Mouse (Mus musculus) testis, adult 2 months (tissue): ENCODE results near the gene Acbd7.

ENCODE experiments used
- CTCF ChIP-seq: fragments of 200-500 bp; IDR thresholded peaks from 2 replicates; pipeline ENCODE4 v1.5.1; 2012; ENCODE audit warnings: low read depth, mild to moderate bottlenecking, inconsistent platforms, low read length, moderate library complexity; ENCODE audit not compliant: control insufficient read depth, insufficient read depth, insufficient replicate concordance
- POLR2A ChIP-seq: fragments of 200-500 bp; IDR thresholded peaks from 2 replicates; pipeline ENCODE4 v1.6.1; 2012; ENCODE audit warnings: low read depth, mild to moderate bottlenecking, inconsistent platforms, low read length, moderate library complexity; ENCODE audit not compliant: control insufficient read depth

DNA sequence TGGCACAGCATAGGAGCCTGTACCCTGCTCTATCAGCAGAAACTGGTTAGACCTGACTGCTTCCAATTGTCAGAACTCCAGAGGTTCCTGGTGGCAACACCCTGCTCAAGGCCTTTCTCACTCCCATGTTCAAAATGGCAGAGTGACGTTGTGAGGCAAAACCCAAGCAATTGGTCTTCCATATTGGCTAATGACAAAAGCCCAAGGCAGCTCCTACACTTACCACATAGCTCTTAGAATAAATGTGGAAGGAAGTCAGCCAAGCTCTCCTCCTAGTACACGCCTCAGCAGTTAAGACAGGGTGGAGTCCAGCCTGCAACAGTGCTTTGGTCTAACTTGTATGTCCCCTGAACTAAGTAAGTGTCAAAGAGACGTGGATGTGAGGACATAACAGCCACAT is 21.9 kb downstream of the Acbd7 start:
- TF ChIP-seq CTCF (no peak), POLR2A (no peak)
